Mouse (Mus musculus) limb, embryonic 14.5 days (tissue): ENCODE measurements around the gene Wt1. TPM values are rescaled to one million over a fixed set of nuclear protein-coding genes. Genes with fewer than 3 reads are reported as not detected.

Experiments used
- ATAC-seq: fragments of 200-750 bp; cut with Nextera tagmentation; 2 replicates; pipeline ENCODE4 v1.8.0; 2017; ENCODE audit warnings: low read depth, moderate number of reproducible peaks, moderate TSS enrichment; ENCODE audit not compliant: low FRiP score
- DNase-seq: peaks from one replicate; pipeline ENCODE4 v3.0.0-alpha.2; 2015; ENCODE audit warnings: low spot score
- H3K27ac ChIP-seq: fragments of 300-500 bp; sonication (generic); replicated peaks from 2 replicates; pipeline ENCODE4 v1.5.1; 2014; ENCODE audit warnings: low read depth, mild to moderate bottlenecking, low read length, moderate library complexity, mixed read lengths
- H3K27me3 ChIP-seq: fragments of 300-500 bp; sonication (generic); 2 replicates; pipeline ENCODE4 v1.6.1; 2014; ENCODE audit warnings: low read length, mixed read lengths; ENCODE audit not compliant: control insufficient read depth, insufficient read depth
- H3K36me3 ChIP-seq: fragments of 300-500 bp; sonication (generic); 2 replicates; pipeline ENCODE4 v1.6.1; 2014; ENCODE audit warnings: mild to moderate bottlenecking, low read length, moderate library complexity, mixed read lengths; ENCODE audit not compliant: control insufficient read depth, insufficient read depth
- H3K4me1 ChIP-seq: fragments of 300-500 bp; sonication (generic); 2 replicates; pipeline ENCODE4 v1.6.1; 2014; ENCODE audit warnings: antibody characterized with exemption, low read length, mixed read lengths; ENCODE audit not compliant: control insufficient read depth, insufficient read depth
- H3K4me2 ChIP-seq: fragments of 300-500 bp; sonication (generic); replicated peaks from 2 replicates; pipeline ENCODE4 v1.6.1; 2014; ENCODE audit warnings: low read depth, mild to moderate bottlenecking, low read length, moderate library complexity; ENCODE audit not compliant: severe bottlenecking
- H3K4me3 ChIP-seq: fragments of 300-500 bp; sonication (generic); replicated peaks from 2 replicates; pipeline ENCODE4 v1.5.1; 2014; ENCODE audit warnings: low read length
- H3K9ac ChIP-seq: fragments of 300-500 bp; sonication (generic); 2 replicates; pipeline ENCODE4 v1.6.1; 2014; ENCODE audit warnings: mild to moderate bottlenecking, low read depth, low read length, moderate library complexity; ENCODE audit not compliant: severe bottlenecking
- H3K9me3 ChIP-seq: fragments of 300-500 bp; sonication (generic); 2 replicates; pipeline ENCODE4 v1.6.1; 2016; ENCODE audit warnings: low read length; ENCODE audit not compliant: control insufficient read depth
- POLR2A ChIP-seq: fragments of 200-500 bp; IDR thresholded peaks from 2 replicates; pipeline ENCODE4 v1.8.0; 2012; ENCODE audit warnings: inconsistent platforms, mild to moderate bottlenecking, moderate library complexity, borderline replicate concordance; ENCODE audit not compliant: insufficient read depth, insufficient read length; ENCODE audit errors: extremely low read depth
- WGBS: fragments of 180-500 bp; shearing (Covaris S2); extraction: QIAGEN DNeasy Blood & Tissue Kit; methylation state at CpG from one replicate; pipeline ENCODE4 v1.1.7; 2014; 5-methylcytosine and 5-hydroxymethylcytosine counted together
- polyA plus RNA-seq, 2 experiments: library from polyadenylated mRNA; depleted of rRNA in 1 of 2; stranded (reverse) in 1 of 2; unstranded in 1 of 2; fragments of >200 nt; fragmentation: Nextera tagmentation in 1 of 2; extraction: Ambion mirVana in 1 of 2; gene quantifications; 2 replicates each; pipeline versions ENCODE4 v1.2.1 to v1.2.3; 2012 to 2014

The Wt1 gene
- polyA plus RNA-seq, 2 experiments, result 0.22 to 1.3 TPM

GRCm38 (mm10) chr2:105097294-105097953 is 28.9 kb upstream of the Wt1 start:
- Histone ChIP-seq H3K36me3 (no peaks in the 10 kb centered on the region), H3K9ac (no peak overlapping the region), H3K4me1 (no peaks in the 10 kb centered on the region), H3K4me3 (no peak overlapping the region), H3K27me3 (no peaks in the 10 kb centered on the region), H3K27ac (no peak overlapping the region), H3K4me2 (no peak overlapping the region), H3K9me3 (no peaks in the 10 kb centered on the region)
- TF ChIP-seq POLR2A, result no peak
- DNase-seq (no peak), ATAC-seq (no peak)
- WGBS, result 80% methylated on average over 22 of the region's 22 CpGs

DNA sequence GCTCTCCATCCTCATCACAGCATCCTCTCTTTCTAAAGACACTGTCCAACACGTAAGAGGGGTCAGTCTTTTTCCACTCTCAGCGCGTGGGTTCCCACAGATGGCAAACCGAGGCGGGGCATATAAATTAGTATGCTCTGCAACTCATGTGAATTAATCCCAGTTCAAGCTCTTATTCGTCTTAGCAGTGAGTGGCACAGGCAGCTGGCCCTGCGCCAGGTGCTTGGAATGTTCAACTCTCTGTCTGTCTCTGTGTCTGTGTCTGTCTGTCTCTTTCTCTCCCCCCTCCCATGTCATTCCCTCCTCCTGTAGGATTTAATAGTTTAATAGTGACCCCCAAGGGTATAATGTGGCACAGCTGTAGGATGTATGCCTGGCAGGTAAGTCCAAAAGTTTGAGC is 26.9 kb upstream of the Wt1 start:
- DNase-seq, result no peak
- no peak for ATAC-seq
- Histone ChIP-seq H3K4me2 (no peak overlapping the region), H3K27me3 (no peaks in the 10 kb centered on the region), H3K4me3 (no peak overlapping the region), H3K4me1 (no peaks in the 10 kb centered on the region), H3K27ac (no peak overlapping the region), H3K36me3 (no peaks in the 10 kb centered on the region), H3K9me3 (no peaks in the 10 kb centered on the region), H3K9ac (no peak overlapping the region)
- no peak for TF ChIP-seq POLR2A
- 72% methylated on average over 7 of the region's 7 CpGs for WGBS

GRCm38 (mm10) chr2:105100541-105100940 is 25.8 kb upstream of the Wt1 start:
- no peak for ATAC-seq
- H3K4me1 ChIP-seq, result no peaks in the 10 kb centered on the region

GRCm38 (mm10) chr2:105108703-105109158 is 17.6 kb upstream of the Wt1 start:
- Histone ChIP-seq H3K36me3 (no peaks in the 10 kb centered on the region), H3K4me2 (no peak overlapping the region), H3K4me3 (no peak overlapping the region), H3K4me1 (no peaks in the 10 kb centered on the region), H3K9ac (no peak overlapping the region), H3K27ac (no peak overlapping the region), H3K9me3 (no peaks in the 10 kb centered on the region), H3K27me3 (peaks cover 19% of the 10 kb centered on the region)
- WGBS, result 41% methylated on average over 6 of the region's 6 CpGs
- peak; percentile 54 for DNase-seq
- ATAC-seq, result no peak
- no peak for TF ChIP-seq POLR2A

More at GRCm38 (mm10) chr2:105100541-105100940, 25.8 kb upstream of the Wt1 start:
- Histone ChIP-seq H3K4me2 (no peak overlapping the region), H3K27me3 (no peaks in the 10 kb centered on the region), H3K9ac (no peak overlapping the region), H3K27ac (no peak overlapping the region), H3K4me3 (no peak overlapping the region), H3K9me3 (no peaks in the 10 kb centered on the region), H3K36me3 (no peaks in the 10 kb centered on the region)
- DNase-seq, result no peak
- WGBS, result 67% methylated on average over 7 of the region's 7 CpGs
- no peak for TF ChIP-seq POLR2A

DNA sequence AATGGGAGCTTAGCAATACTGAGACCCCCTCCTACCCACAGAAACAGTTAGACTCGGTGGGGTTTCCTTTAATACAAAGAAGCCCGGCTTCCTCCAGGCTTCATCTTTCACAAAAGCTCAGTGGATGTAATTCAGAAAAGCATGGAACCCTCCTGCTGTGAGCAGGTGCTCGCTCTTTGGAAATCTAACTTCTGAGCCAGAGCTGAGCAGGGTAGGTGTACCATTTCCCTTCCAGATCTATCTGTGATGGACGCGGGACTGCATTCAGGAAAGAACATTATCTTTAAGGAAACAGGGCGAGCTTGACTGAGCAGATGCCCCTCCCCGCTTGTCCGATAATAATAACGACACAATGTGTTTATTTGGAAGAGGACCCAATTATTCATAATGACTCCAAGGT is 12.3 kb upstream of the Wt1 start:
- Histone ChIP-seq H3K27me3 (peaks cover 38% of the 10 kb centered on the region), H3K4me1 (no peaks in the 10 kb centered on the region), H3K9ac (no peak overlapping the region), H3K4me2 (no peak overlapping the region), H3K36me3 (no peaks in the 10 kb centered on the region), H3K9me3 (no peaks in the 10 kb centered on the region), H3K4me3 (no peak overlapping the region), H3K27ac (no peak overlapping the region)
- TF ChIP-seq POLR2A, result no peak
- 37% methylated on average over 9 of the region's 9 CpGs for WGBS
- DNase-seq (no peak), ATAC-seq (no peak)
